Mouse (Mus musculus) ES-E14 (cell line): ENCODE results near the gene Lpin2. TPM values are rescaled to one million over a fixed set of nuclear protein-coding genes. Genes with fewer than 3 reads are reported as not detected.

Source experiments
- DNase-seq: peaks from one replicate; pipeline ENCODE4 v3.0.0-alpha.2; 2013; ENCODE audit warnings: low read depth, low spot score
- H3K27ac ChIP-seq: 2 replicates; pipeline ENCODE4 v1.5.1; 2012; ENCODE audit warnings: low read depth, mild to moderate bottlenecking, low read length, moderate library complexity, mixed read lengths; ENCODE audit not compliant: poor library complexity, insufficient read depth, severe bottlenecking
- H3K36me3 ChIP-seq: 2 replicates; pipeline ENCODE4 v1.6.1; 2012; ENCODE audit warnings: mild to moderate bottlenecking, low read length, moderate library complexity, mixed read lengths; ENCODE audit not compliant: control insufficient read depth, poor library complexity, insufficient read depth, severe bottlenecking
- H3K4me1 ChIP-seq, 2 experiments: fragments of 150-350 bp in 1 of 2; sonication (generic) in 1 of 2; 2 replicates each; pipeline ENCODE4 v1.6.1; 2012; ENCODE audit warnings: low read length in 2 of 2, mild to moderate bottlenecking in 1 of 2, mixed read lengths in 1 of 2; ENCODE audit not compliant: control insufficient read depth in 2 of 2, insufficient read depth in 2 of 2, poor library complexity in 1 of 2
- H3K4me3 ChIP-seq, 2 experiments: fragments of 150-350 bp in 1 of 2; sonication (generic) in 1 of 2; 2 replicates each; pipeline ENCODE4 v1.5.1; 2012; ENCODE audit warnings: low read length in 2 of 2, low read depth in 1 of 2, mild to moderate bottlenecking in 1 of 2, mixed read lengths in 1 of 2; ENCODE audit not compliant: insufficient read depth in 1 of 2, poor library complexity in 1 of 2, severe bottlenecking in 1 of 2
- H3K9ac ChIP-seq: 2 replicates; pipeline ENCODE4 v1.6.1; 2012; ENCODE audit warnings: low read depth, mild to moderate bottlenecking, low read length, mixed read lengths; ENCODE audit not compliant: poor library complexity, insufficient read depth, severe bottlenecking
- H3K9me3 ChIP-seq: fragments of 150-350 bp; sonication (generic); 2 replicates; pipeline ENCODE4 v1.6.1; 2012; ENCODE audit warnings: low read depth, mild to moderate bottlenecking, low read length; ENCODE audit not compliant: control insufficient read depth, insufficient read depth
- CHD2 ChIP-seq: IDR thresholded peaks from 2 replicates; pipeline ENCODE4 v1.6.1; 2014; ENCODE audit warnings: mild to moderate bottlenecking, low read depth, low read length, inconsistent platforms
- HCFC1 ChIP-seq: IDR thresholded peaks from 2 replicates; pipeline ENCODE4 v1.6.1; 2012; ENCODE audit warnings: low read length, inconsistent platforms, borderline replicate concordance; ENCODE audit not compliant: insufficient read depth
- MAFK ChIP-seq: IDR thresholded peaks from 2 replicates; pipeline ENCODE4 v1.6.1; 2014; ENCODE audit warnings: mild to moderate bottlenecking, low read depth, low read length, inconsistent platforms; ENCODE audit not compliant: insufficient read depth
- ZC3H11A ChIP-seq: IDR thresholded peaks from 2 replicates; pipeline ENCODE4 v1.6.1; 2012; ENCODE audit warnings: low read depth, mild to moderate bottlenecking, inconsistent platforms, low read length, borderline replicate concordance
- ZNF384 ChIP-seq: IDR thresholded peaks from 2 replicates; pipeline ENCODE4 v1.6.1; 2012; ENCODE audit warnings: low read depth, low read length, inconsistent platforms
- in situ Hi-C, 2 experiments: fragments of 600-800 bp; cut with MboI; formaldehyde crosslinking; loops; one replicate each; pipeline ENCODE4 v1.15.1; 2025; ENCODE audit warnings: low sequenced_read_pairs in 2 of 2, inconsistent platforms in 1 of 2; ENCODE audit not compliant: unreplicated experiment in 2 of 2
- total RNA-seq: library from RNA; depleted of rRNA; stranded (reverse); fragments of 300-350 nt; gene quantifications from 2 replicates; pipeline ENCODE4 v1.2.3, GENCODE M21; 2012

The Lpin2 gene
- total RNA-seq, 1 experiment = 12.6 TPM

- H3K9ac ChIP-seq = no peak overlapping the region
- no peak for DNase-seq
- in situ Hi-C loops = no loop called here
- TF ChIP-seq HCFC1 (no peak), MAFK (no peak), ZC3H11A (no peak), ZNF384 (no peak), CHD2 (no peak)
- H3K9me3 ChIP-seq = no peaks in the 10 kb centered on the region
- H3K36me3 ChIP-seq = no peaks in the 10 kb centered on the region
- H3K27ac ChIP-seq = no peak overlapping the region
- H3K4me3 ChIP-seq = no peak overlapping the region
- H3K4me1 ChIP-seq = 0 out of 4 replicates have a peak, but pooled peaks cover 0 to 2% of the 10 kb centered on the region in 2 experiments
These were observed 4.4 kb upstream of the Lpin2 start for GRCm38 (mm10) chr17:71177949-71178348.

- in situ Hi-C loops = no loop called here
- Histone ChIP-seq H3K4me3 (no peak overlapping the region), H3K9ac (no peak overlapping the region), H3K9me3 (no peaks in the 10 kb centered on the region), H3K36me3 (no peaks in the 10 kb centered on the region), H3K27ac (no peak overlapping the region), H3K4me1 (0 out of 4 replicates have a peak, but pooled peaks cover 0 to 2% of the 10 kb centered on the region in 2 experiments)
- DNase-seq = no peak
- no peak for TF ChIP-seq CHD2
- no peak for TF ChIP-seq HCFC1
- no peak for TF ChIP-seq ZNF384
- TF ChIP-seq ZC3H11A = no peak
- TF ChIP-seq MAFK = no peak
These were observed 3.7 kb upstream of the Lpin2 start for GRCm38 (mm10) chr17:71178530-71179181.

- H3K36me3 ChIP-seq = no peaks in the 10 kb centered on the region
- no peak overlapping the region for H3K27ac ChIP-seq
- H3K4me3 ChIP-seq = no peak overlapping the region
- no peak for DNase-seq
- H3K4me1 ChIP-seq = 0 out of 4 replicates have a peak, but pooled peaks cover 0 to 4% of the 10 kb centered on the region in 2 experiments
- in situ Hi-C loops = no loop called here
- no peak for TF ChIP-seq ZNF384
- no peaks in the 10 kb centered on the region for H3K9me3 ChIP-seq
- H3K9ac ChIP-seq = no peak overlapping the region
These were observed 2.6 kb upstream of the Lpin2 start for GRCm38 (mm10) chr17:71179551-71180309.

GRCm38 (mm10) chr17:71180601-71181000 is 1.8 kb upstream of the Lpin2 start:
- TF ChIP-seq MAFK = no peak
- no peak for TF ChIP-seq CHD2
- TF ChIP-seq ZC3H11A = no peak
- TF ChIP-seq HCFC1 = no peak
- no peak for TF ChIP-seq ZNF384
- Histone ChIP-seq H3K4me3 (no peak overlapping the region), H3K9me3 (no peaks in the 10 kb centered on the region), H3K4me1 (0 out of 4 replicates have a peak, but pooled peaks cover 0 to 4% of the 10 kb centered on the region in 2 experiments), H3K27ac (no peak overlapping the region), H3K36me3 (no peaks in the 10 kb centered on the region), H3K9ac (no peak overlapping the region)
- DNase-seq = no peak
- in situ Hi-C loops = no loop called here
